Mouse (Mus musculus) midbrain, postnatal 0 days (tissue): ENCODE measurements at regions not wholly inside any gene's neighbourhood (a gene's known extent, or its start where the extent isn't known, plus 50 kb on each side); places are given as distances from the start of the nearest gene placed in this dataset.

Experiments
- ATAC-seq: fragments of 200-750 bp; cut with Nextera tagmentation; 2 replicates; pipeline ENCODE4 v1.8.0; 2017; ENCODE audit warnings: moderate number of reproducible peaks, mild to moderate bottlenecking, moderate TSS enrichment, moderate library complexity; ENCODE audit not compliant: low FRiP score
- DNase-seq: peaks from one replicate; pipeline ENCODE4 v3.0.0-alpha.2; 2015; ENCODE audit warnings: low spot score
- H3K27ac ChIP-seq: fragments of 300-500 bp; sonication (generic); 2 replicates; pipeline ENCODE4 v1.5.1; 2014; ENCODE audit warnings: low read depth, mild to moderate bottlenecking, low read length, mixed read lengths
- H3K27me3 ChIP-seq: fragments of 300-500 bp; sonication (generic); 2 replicates; pipeline ENCODE4 v1.6.1; 2014; ENCODE audit warnings: low read length, control low read depth, mixed read lengths; ENCODE audit not compliant: insufficient read depth
- H3K36me3 ChIP-seq: fragments of 300-500 bp; sonication (generic); 2 replicates; pipeline ENCODE4 v1.6.1; 2014; ENCODE audit warnings: low read length, control low read depth, mixed read lengths; ENCODE audit not compliant: insufficient read depth
- H3K4me1 ChIP-seq: fragments of 300-500 bp; sonication (generic); 2 replicates; pipeline ENCODE4 v1.6.1; 2014; ENCODE audit warnings: mild to moderate bottlenecking, control low read depth, antibody characterized with exemption, low read length, mixed read lengths; ENCODE audit not compliant: insufficient read depth
- H3K4me2 ChIP-seq: fragments of 300-500 bp; sonication (generic); 2 replicates; pipeline ENCODE4 v1.6.1; 2014; ENCODE audit warnings: low read depth, mild to moderate bottlenecking, low read length, mixed read lengths; ENCODE audit not compliant: poor library complexity, severe bottlenecking
- H3K4me3 ChIP-seq: fragments of 300-500 bp; sonication (generic); 2 replicates; pipeline ENCODE4 v1.5.1; 2014; ENCODE audit warnings: low read depth, mild to moderate bottlenecking, low read length, moderate library complexity
- H3K9ac ChIP-seq: fragments of 300-500 bp; sonication (generic); replicated peaks from 2 replicates; pipeline ENCODE4 v1.6.1; 2014; ENCODE audit warnings: mild to moderate bottlenecking, low read length, moderate library complexity, mixed read lengths; ENCODE audit not compliant: poor library complexity, severe bottlenecking
- H3K9me3 ChIP-seq: fragments of 300-500 bp; sonication (generic); 2 replicates; pipeline ENCODE4 v1.6.1; 2016; ENCODE audit warnings: low read length, control low read depth
- CTCF ChIP-seq: IDR thresholded peaks from 2 replicates; pipeline ENCODE4 v1.5.1; 2016; ENCODE audit warnings: antibody characterized with exemption, mild to moderate bottlenecking
- WGBS: fragments of 180-500 bp; shearing (Covaris S2); extraction: QIAGEN DNeasy Blood & Tissue Kit; methylation state at CpG from one replicate; pipeline ENCODE4 v1.1.7; 2014; 5-methylcytosine and 5-hydroxymethylcytosine counted together

GRCm38 (mm10) chr16:73424851-73425250 is 986.8 kb downstream of the Robo2 start:
- H3K4me3 ChIP-seq = no peak overlapping the region
- no peak overlapping the region for H3K9ac ChIP-seq
- no peak for TF ChIP-seq CTCF
- H3K27me3 ChIP-seq = no peaks in the 10 kb centered on the region
- no peak overlapping the region for H3K27ac ChIP-seq
- no peaks in the 10 kb centered on the region for H3K9me3 ChIP-seq
- no peak for ATAC-seq
- no peak overlapping the region for H3K4me2 ChIP-seq
- no peak for DNase-seq
- 85% methylated on average over 5 of the region's 5 CpGs for WGBS
- no peaks in the 10 kb centered on the region for H3K4me1 ChIP-seq
- H3K36me3 ChIP-seq = no peaks in the 10 kb centered on the region

GRCm38 (mm10) chr16:73424311-73424710 is 987.3 kb downstream of the Robo2 start:
- Histone ChIP-seq H3K4me3 (no peak overlapping the region), H3K4me1 (no peaks in the 10 kb centered on the region), H3K27me3 (no peaks in the 10 kb centered on the region), H3K9me3 (no peaks in the 10 kb centered on the region), H3K9ac (no peak overlapping the region), H3K4me2 (no peak overlapping the region), H3K27ac (no peak overlapping the region), H3K36me3 (no peaks in the 10 kb centered on the region)
- 84% methylated on average over 2 of the region's 2 CpGs for WGBS
- DNase-seq = no peak
- no peak for ATAC-seq
- no peak for TF ChIP-seq CTCF

DNA sequence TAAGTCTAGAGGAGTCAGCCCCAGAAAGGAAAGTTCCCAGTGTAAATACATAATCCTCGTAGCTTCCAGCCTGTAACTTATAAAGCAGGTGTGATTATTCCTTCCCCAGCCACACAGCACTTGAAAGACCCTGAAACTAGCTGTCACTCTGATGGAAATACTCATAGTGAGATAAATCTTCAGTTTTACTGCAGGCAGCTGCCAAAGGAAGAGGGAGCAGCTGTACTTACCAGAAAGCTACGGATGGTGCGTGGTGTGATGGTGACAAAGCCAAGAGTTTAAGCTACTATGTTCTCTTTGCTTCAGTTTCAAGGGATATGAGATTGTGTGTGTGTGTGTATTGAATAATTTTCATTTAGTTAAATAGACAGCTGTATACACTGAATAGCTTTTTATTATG is 1007.1 kb downstream of the Robo2 start:
- DNase-seq = no peak

DNA sequence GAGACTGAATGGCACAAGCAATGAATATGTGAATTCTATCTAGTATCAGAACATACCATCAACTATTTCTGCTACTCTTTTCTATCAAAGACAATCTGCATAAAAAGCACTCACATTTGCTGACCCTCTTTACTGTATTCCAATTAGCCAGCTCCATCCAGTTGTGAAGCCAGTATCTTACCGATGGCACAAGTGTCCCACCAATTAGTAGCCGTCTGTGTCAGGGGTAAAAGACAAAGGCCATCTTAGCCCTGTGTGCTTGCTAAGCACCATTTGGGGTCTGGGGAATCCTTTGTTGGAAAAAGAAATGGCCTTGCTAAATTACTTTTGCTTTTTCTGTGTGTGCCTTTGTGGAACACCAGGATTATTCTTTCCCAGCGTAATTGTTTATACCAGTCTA is 1007.5 kb downstream of the Robo2 start:
- H3K4me3 ChIP-seq = no peak overlapping the region
- no peak overlapping the region for H3K9ac ChIP-seq
- H3K36me3 ChIP-seq = no peaks in the 10 kb centered on the region
- no peak overlapping the region for H3K4me2 ChIP-seq
- no peak for DNase-seq
- no peaks in the 10 kb centered on the region for H3K9me3 ChIP-seq
- no peaks in the 10 kb centered on the region for H3K27me3 ChIP-seq
- H3K4me1 ChIP-seq = no peaks in the 10 kb centered on the region
- no peak for TF ChIP-seq CTCF
- 49% methylated on average over 3 of the region's 3 CpGs for WGBS
- H3K27ac ChIP-seq = no peak overlapping the region
- ATAC-seq = no peak

More for the DNA sequence above, 1007.1 kb downstream of the Robo2 start:
- no peaks in the 10 kb centered on the region for H3K27me3 ChIP-seq
- no peaks in the 10 kb centered on the region for H3K36me3 ChIP-seq
- H3K4me2 ChIP-seq = no peak overlapping the region
- no peak overlapping the region for H3K27ac ChIP-seq
- H3K4me1 ChIP-seq = no peaks in the 10 kb centered on the region
- TF ChIP-seq CTCF = no peak
- no peak overlapping the region for H3K4me3 ChIP-seq
- no peaks in the 10 kb centered on the region for H3K9me3 ChIP-seq
- H3K9ac ChIP-seq = no peak overlapping the region
- ATAC-seq = no peak
- 49% methylated on average over 3 of the region's 3 CpGs for WGBS

- H3K4me2 ChIP-seq = no peak overlapping the region
- H3K27ac ChIP-seq = no peak overlapping the region
- TF ChIP-seq CTCF = no peak
- H3K27me3 ChIP-seq = no peaks in the 10 kb centered on the region
- H3K4me3 ChIP-seq = no peak overlapping the region
- H3K36me3 ChIP-seq = no peaks in the 10 kb centered on the region
- ATAC-seq (no peak), DNase-seq (no peak)
- H3K9ac ChIP-seq = no peak overlapping the region
- H3K9me3 ChIP-seq = no peaks in the 10 kb centered on the region
- 63% methylated on average over 2 of the region's 2 CpGs for WGBS
- no peaks in the 10 kb centered on the region for H3K4me1 ChIP-seq
These were observed 1032.6 kb downstream of the Robo2 start for GRCm38 (mm10) chr16:73379056-73379455.

DNA sequence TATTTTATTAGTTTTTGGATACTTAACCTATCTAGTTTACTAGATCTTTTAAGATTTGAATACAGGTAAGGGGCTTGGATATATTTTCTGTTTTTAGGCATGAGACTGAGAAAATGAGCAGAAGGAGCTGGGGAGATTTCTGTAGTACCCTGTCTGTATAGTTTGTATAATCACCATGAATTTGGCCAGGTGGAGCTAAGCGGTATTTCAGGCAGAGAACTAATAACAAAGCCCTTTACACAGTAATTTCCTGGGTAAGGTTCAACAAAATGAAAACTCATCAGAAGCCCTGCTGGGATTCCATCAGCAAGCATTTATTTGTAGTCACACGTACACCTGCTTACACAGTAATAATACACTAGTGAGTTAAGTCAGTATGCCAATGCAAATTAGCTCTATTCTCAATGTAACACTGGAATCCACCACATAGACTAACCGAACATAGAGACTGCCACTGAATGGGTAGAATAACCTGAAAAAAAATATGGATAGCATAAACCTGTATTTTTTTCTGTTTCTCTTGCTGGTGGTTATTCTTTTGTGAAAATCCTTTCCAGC is 1036.9 kb downstream of the Robo2 start:
- Histone ChIP-seq H3K9me3 (no peaks in the 10 kb centered on the region), H3K9ac (no peak overlapping the region), H3K27me3 (no peaks in the 10 kb centered on the region), H3K27ac (no peak overlapping the region), H3K36me3 (no peaks in the 10 kb centered on the region), H3K4me3 (no peak overlapping the region), H3K4me2 (no peak overlapping the region), H3K4me1 (no peaks in the 10 kb centered on the region)
- DNase-seq (peak; percentile 42), ATAC-seq (no peak)
- TF ChIP-seq CTCF = no peak
- WGBS = 45% methylated on average over 3 of the region's 3 CpGs
